Mouse (Mus musculus) left cerebral cortex, postnatal 4 days (tissue): ENCODE results near the gene Lrmda. TPM values are rescaled to one million over a fixed set of nuclear protein-coding genes. Genes with fewer than 3 reads are reported as not detected.

Experiments used
- DNase-seq: peaks from one replicate; pipeline ENCODE4 v3.0.0-alpha.2; 2022
- intact Hi-C: fragments of 180-260 bp; cut with DNase I; formaldehyde crosslinking; loops from one replicate; pipeline ENCODE4 v1.15.1; 2025
- total RNA-seq, 2 experiments: library from RNA; stranded (reverse); gene quantifications; 2 replicates each; pipeline ENCODE4 v1.2.3; 2021

Lrmda gene
- total RNA-seq, 2 experiments from 2014 or later: 0.74 TPM; not detected in 1

DNA sequence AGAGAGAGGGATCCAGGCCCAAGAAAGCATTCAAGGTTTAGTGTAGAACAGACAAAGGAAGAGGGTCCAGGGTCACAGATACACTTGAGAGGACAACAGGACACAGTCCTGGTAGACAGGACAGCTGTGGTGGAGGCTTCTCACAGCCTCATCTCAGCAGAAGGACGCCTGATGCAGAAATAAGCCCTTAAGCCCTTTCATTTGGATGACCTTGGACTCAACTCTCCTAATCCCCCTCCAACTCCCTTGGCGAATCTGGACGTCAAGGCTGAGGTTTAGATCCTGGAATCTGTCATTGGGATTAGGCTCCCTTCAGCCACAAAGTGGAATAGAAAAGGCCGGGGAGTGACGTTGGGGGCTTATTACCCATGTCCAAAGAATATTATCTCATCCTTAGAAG, 589.1 kb downstream of the Lrmda start:
- DNase-seq: no peak
- intact Hi-C loops: no loop called here

DNA sequence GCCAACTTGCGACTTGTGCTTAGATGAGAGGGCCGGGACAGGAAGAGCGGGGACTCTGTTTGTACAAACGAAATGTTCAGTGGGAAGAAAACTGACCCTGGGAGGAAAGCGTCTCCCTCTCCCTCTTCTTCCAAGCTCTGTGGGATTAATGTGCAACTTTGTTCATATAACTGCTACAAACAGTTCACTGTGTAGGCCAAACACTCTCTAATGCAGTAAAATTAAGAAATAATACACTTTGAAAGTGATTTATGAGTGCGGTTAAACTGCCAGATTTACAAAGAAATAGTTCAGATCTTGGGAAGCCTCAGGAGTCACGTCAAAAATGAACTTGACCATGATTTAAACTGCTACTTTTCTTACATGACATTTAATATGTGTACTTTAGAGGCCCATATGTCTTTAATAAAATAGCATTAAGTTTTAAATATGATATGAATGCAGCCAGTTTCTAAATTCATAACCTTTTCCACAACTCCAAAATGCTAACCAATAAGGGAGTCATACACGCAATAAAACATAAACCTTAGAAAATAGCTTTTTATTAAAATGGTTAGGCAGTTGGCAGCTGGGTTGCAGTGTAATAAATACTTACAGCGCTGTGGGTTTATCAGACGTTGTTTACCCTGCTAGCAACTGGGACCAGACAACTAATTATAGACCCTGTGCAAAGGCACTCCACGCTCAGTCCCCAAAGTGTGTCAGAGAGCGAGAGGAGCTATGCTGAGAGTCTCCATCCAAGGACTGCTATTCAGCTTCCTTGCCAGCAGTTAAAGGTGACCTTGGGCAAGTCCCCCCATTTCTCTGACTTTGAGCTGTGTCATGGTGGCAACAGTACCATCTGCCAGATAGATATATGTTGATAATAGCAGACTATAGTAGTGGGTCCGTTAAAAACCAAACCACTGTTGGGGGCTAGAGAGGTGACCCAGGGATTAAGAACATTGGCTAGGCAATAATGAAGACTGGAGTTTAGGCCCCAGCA, 590.0 kb downstream of the Lrmda start:
- intact Hi-C loops: no loop called here
- no peak for DNase-seq

DNA sequence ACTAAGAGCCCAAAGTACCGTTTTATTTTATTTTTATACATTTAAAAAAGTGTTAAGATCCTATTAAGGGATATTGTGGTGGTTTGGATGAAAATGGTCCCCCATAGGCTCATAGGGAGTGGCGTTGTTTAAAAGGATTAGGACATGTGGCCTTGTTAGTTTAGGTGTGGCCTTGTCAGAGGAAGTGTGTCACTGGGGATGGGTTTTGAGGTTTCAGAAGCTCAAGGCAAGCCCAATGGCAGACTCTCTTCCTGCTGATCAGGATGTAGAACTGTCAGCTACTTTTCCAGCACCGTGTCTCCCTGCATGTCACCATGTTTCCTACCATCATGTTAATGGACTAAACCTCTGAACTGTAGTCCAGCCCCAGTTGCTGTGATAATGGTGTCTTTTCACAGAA, 591.5 kb downstream of the Lrmda start:
- intact Hi-C loops: no loop called here
- DNase-seq: no peak

DNA sequence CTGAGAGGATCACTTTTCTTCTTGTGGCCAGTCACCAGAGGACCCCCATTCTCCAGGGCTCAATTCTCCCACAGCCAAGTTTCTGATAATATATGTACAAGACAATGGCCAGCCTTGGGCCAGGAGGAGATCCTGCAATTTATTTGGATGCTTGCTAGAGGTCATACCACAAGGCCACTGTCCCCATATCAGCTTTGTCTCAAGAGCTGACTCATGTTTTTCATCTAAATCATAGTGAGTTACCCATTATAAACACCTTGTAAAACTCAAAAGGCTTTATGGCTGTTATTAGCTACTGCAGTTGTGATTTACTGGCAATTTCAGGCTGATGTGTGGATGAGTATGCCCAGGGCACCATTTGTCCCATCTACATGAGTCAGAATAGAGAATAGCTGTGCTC, 600.7 kb downstream of the Lrmda start:
- intact Hi-C loops: no loop called here
- no peak for DNase-seq

DNA sequence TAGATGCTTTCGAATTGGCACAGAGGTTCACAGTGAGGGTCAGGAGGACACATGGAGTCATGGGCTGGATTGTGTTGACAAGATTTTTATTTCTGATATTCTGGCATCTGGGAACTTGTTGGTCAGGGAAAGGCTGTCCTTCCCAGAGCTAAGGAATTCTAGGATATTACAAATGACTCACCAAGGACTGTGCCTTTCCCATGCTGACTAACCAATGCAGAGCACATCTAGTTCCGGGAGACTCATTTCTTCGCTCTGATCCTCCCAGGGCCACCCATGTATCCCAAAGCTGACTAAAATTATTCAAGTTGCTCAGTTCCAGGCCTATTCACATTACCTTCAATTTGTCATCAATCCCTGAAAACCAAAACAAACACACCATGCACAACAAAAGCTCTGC, 602.4 kb downstream of the Lrmda start:
- no peak for DNase-seq
- intact Hi-C loops: no loop called here

DNA sequence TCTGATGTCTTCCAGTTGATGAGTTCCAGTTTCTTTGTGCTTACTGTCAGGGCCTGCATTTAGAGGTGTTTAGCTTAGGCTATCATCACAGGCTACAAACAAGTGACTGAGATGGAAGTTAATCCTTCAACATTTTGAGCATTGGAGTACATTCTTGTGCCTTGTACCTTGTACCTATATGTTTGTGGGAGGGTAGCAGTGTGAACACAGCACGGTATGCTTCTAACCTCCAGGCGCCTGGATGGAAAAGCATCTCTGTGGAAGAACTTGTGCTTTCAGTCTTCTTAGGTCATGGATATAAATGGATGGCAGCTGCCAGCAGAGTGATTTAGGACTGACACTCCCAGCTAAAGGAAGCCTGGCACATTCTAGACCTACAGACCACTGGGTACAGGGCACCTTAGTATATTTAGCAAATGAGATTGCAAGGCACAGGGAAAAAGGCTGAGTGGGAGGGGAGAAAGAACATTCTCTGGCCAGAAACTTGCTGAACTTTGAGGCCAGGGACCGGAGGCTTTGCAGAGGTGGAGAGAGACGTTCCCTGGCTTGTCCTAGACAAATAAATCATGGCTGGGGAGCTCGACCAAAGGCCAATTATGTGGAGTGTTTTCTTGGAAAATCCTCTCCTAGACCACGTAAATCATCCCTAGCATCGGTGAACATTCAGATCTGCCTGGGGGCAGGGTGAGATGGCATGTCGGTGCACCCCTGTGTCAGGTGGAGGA, 607.8 kb downstream of the Lrmda start:
- intact Hi-C loops: no loop called here
- no peak for DNase-seq

DNA sequence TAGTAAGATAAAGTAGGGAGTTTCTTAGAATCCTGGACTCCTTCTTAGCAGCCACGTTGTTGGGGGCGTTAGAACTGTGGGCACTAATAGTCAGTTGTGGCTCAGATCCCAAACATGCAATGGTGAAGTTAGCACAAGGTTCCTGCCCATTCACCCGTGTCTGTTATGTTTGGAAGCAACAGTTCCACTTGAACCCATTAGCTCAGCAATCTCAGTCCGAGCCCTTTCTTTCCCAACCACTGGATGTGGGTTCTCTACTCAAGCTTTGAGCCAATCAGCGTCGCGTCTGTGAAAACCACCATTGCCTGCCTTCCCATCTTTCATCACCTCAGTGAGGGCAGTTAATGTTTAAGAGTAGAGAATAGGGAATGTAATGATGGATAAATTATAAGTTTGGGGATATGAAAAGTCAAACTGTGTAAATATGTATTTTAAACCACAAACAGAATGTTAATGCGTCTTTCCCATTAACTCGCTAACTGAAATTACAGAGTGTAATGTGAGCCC, 610.9 kb downstream of the Lrmda start:
- DNase-seq: no peak
- intact Hi-C loops: no loop called here

DNA sequence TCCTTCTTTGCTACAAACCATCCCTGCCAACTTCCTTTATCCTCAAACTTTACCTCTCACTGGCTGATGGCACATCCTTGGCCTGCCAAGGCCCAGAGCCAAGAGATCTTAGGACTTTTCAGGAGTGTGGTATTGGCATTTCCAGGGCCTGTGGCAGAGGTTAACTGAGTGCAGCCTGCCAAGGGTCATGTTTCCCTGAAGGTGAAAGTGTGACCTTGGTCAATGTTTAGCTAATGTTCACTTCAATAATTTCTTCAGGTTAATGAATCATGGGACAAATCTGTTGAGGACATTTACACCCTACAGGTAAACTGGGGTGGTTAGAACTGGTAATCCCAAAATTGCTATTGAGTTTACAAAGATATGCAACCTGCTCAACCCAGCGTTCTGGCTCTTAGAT, 614.1 kb downstream of the Lrmda start:
- intact Hi-C loops: no loop called here
- no peak for DNase-seq

DNA sequence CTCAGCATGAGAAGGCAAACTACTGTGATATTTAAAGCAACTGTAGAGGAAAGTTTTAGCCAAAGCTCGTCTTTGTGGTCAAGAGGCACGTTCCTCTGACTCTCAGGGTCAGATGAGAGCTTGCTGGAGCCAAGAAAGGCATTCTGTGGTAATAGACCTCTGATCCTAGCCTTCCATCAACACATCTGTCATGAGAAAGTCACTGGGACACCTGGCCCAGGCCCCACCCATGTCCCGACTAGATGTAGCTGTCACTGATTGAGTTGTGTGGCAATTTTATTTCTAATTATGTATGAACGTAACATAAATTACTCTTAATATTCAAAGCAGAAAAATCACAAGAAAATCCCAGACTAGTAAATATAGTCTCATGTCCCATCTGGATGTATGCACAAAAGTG, 624.0 kb downstream of the Lrmda start:
- intact Hi-C loops: no loop called here
- no peak for DNase-seq

DNA sequence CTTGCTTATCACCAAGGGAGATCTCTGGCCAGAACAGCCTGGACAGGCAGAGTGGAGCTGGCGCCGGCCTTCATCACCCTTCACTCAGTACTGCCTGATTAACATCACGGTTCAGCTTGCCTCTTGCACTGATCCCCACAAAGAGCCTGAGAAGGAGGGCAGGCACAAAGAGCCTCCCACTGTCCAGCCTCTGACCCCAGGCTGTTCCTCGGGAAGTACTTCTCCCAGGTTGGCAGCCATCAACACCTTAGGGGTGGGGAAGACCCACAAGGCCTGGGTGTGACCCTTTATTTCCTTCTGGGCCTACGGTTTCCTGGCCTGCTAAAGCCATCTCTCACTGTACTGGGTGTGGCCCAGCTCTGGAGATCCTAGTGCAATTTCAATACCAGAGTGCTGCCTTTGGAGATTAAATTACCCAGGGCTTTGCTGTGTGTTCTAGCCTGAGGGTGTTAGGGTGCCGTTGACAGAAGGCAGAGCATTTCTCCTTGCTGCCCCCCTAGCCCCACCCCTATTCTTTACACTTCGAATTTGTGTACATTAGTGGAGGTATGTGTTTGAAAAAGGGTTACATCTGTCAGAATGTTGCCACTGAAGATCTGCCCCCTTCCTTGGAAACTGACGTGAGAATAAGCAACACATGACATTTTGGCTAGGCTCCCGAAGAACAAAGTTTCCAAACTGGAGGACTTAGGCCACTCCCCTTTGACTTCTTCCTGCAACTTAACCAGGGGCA, 628.5 kb downstream of the Lrmda start:
- no peak for DNase-seq
- intact Hi-C loops: no loop called here

DNA sequence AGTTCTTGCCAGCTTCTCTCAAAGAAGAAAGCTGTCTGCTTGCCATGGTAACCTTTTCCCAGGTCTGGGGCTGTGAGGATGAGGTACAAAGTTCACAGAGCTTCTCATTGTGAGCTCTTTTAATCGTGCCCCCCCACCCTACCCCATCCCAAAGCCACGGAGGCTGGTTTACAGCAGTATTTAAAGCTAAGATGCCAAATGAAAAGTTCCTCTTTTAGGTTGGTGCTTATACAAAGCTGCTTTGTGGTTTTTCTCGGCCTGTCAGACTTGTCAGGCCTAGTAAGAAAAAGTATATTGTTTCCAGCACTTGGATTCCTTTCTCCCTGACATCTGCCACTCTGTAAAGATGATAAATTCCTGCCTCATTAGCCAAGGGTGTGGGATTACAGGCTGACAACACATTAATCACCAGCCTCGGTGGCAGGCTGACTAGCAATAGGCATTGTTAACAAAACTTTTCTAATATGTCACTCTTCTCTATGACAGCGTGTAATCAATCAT, 629.9 kb downstream of the Lrmda start:
- DNase-seq: no peak
- intact Hi-C loops: no loop called here

DNA sequence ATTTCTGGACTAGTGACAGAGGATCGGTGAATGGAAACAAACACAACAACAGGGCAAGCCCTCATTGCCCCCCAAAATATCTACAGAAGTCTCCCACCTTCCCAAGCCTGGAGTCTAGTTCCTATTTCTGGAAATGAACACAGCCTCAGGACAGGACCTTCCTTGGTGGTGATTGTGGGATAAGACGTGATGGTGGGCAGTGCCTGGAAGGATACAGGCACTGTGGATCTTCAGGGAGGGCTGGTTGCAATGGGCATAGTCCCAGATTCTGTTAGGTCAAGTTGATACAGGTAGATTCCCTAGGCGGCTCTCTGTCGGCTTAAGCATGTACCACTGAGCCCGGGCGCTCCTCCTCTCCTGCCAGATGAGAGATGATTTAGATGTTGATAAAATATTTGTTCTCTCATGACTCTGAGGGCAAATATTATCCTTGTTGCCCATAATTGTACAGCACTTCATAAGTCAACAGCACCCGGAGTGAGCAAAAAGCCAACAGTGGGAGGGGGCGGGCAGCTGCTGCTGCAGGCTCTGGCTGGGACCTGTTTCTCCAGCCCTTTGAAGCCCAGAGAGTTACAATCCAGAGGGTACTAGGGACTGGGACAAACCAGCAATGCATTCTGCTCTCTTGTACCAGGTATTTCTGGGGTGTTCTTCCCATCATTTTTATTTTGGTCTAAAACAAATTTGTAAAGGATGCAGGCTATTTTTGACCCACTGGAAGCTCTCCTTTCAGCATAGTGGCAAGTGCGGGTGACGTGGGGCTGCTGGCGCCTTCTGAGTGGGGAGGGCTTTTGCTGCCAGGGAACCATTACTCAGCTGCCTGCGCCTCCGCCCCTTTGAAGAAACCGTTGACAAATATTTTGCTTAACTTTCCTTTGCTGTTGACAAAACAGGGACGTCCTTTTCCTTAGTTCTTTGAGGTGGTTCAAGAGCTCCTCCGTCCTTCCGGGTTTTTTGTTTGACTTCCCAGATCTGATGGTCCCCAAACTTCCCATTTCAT, 630.8 kb downstream of the Lrmda start:
- intact Hi-C loops: no loop called here
- DNase-seq: no peak

DNA sequence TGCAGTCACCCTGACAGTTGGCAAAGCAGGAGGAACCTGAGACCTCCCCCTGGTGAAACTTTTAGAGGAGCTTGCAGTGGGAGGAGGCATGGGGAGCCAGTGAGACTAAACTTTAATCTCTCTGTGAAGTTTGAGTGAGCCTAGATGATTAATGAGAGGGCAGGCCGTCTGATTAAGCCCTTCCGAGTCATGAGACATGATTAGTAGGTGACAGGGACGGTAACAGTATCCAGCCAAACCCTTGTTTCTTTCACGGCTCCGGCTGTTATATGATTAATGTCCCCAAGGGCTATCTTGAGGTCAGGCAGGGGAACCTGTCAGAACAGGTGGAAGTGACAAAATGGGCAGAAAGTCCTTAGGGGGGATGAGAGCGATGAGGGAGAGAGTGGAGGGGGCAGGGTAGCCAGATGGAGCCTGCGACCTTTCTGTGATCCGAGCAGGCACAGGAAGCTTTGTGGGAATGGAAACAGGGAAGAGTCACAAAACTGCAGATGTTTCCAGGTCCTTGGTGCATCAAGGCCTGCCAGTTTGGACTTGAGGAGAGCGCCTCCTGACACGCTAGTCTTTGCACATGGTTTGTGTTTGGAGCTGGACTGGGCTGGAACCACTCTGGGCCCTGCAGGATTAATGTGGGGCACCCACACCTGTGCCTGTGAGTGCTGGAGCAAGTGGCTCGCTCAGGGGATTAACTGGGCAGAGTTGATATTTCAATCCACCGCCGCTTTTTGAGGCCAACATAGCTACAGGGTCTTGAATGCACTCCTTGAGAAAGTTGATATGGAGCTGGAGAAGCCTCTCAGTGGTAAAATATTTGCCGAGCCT, 631.8 kb downstream of the Lrmda start:
- intact Hi-C loops: no loop called here
- DNase-seq: no peak

DNA sequence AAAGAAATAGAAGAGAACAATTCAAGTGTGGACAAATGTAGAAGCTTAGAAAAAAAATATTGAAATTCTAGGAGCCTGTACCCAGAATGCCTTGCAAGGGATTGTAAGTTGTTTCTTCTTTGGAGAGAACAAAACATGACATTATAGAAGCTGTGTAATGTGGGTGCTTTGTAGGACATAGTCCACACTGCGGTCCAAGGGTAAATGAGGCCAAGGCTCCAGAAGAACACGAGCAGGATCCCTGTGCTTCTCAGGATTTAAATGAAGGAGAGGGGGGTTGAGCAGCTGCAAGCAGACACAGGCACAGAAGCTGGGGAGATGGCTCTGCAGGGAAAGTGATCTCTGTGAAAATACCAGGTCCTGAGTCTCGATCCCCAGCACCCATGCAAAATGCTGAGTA, 643.0 kb downstream of the Lrmda start:
- no peak for DNase-seq
- intact Hi-C loops: no loop called here

DNA sequence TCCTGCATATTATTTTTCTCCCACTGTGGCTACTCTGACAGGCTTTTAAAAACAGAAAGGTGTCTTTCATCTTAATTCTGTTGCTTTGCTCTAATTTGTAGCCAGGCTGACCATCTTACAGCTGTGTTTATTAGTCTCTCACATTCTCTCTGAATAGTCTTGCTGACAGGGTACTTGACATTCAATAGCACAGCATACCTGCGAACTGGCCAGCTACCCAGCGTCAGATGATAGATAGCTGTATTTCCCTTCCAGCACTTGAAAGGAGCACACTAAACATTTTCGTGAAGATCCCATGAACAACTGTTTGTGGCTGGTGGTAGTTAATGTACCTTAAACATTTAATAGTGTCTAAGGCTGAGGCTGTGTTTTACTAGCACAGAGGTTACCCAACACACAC, 646.9 kb downstream of the Lrmda start:
- no peak for DNase-seq
- intact Hi-C loops: no loop called here

DNA sequence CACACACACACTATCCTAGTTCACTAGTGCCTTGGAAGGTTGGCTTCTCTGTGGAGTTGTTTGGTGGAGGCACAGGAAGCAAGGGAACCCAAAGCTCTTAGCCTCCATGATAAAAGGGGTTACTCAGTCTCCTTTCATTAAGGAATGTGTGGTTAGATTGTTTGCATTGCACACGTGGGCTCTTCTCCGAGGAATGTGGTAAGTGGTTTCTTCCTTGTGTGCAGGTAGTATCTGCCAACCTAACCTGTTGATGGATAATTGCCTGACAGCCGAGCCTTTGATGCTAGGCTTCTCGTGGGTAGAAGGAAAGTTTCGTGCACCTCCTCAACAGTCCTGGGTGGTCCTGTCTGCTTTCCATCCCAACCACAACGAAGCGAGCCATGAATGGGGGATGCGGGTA, 648.8 kb downstream of the Lrmda start:
- DNase-seq: no peak
- intact Hi-C loops: no loop called here

DNA sequence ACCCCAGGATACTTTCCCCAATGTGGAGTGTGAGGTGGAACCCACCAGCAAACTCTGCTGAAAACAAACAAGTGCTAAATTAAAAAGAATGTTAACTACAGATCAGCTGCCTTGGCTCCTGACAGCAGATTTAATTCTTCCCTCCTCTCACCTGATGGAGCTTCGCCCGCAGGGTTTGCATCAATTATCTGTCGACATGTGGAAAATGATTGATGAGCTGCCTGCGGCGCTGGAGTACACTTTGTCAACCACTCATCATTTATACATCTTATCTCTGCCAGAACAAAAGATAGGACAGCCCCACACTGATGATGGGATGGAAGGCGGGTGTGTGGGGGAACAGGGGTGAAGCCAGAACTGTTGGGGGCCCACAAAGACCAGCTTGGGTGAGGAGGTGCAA, 649.2 kb downstream of the Lrmda start:
- DNase-seq: no peak
- intact Hi-C loops: no loop called here

DNA sequence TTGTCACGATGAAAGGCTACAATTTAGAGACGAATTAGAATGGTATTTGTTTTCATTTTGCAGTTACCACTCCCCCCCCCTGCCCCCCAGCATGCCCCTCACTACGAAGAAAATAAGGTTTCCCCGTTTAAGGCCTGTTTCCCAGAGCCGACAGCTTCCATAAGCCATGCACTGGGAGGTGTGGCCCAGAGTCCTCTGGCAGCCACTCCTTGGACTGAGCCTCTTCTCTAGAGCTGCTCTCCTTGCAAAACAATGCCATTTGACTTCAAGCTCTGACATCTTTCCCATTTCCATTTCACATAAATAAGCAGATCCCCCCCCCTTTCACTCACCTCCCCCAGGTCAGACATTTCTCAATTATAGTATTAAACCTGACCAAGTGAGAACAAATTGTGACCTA, 654.1 kb downstream of the Lrmda start:
- DNase-seq: no peak
- intact Hi-C loops: no loop called here
